Mouse (Mus musculus): ENCODE measurements around the gene Eif4g1. TPM values are rescaled to one million over a fixed set of nuclear protein-coding genes. Genes with fewer than 3 reads are reported as not detected.

Eif4g1 gene
- total and polyA plus RNA-seq, 3 experiments: 403 to 519 (median 473) TPM

- TF ChIP-seq RAD21 (IDR thresholded peaks at IDR 0.05; ENCODE audit: low read depth, low read length) (no peak; the same call in 1 of the 2 replicates), ELF1 (IDR thresholded peaks at IDR 0.05; ENCODE audit: low read depth, low read length) (peak; percentile 40; the same call in 1 of the 2 replicates), NRF1 (IDR thresholded peaks at IDR 0.05; ENCODE audit: low read depth, low read length) (peak; percentile 63), ZKSCAN1 (IDR thresholded peaks at IDR 0.05; ENCODE audit: borderline replicate concordance, low read depth, low read length) (no peak), ETS1 (conservative IDR thresholded peaks at IDR 0.05; ENCODE audit: low read depth, low read length) (peak; percentile 65; the same call in 1 of the 2 replicates), USF1 (IDR thresholded peaks at IDR 0.05; ENCODE audit: low read depth, low read length) (no peak; the same call in 1 of the 2 replicates), EP300 (IDR thresholded peaks at IDR 0.05; ENCODE audit: low read length) (peak; percentile 1), E2F4 (IDR thresholded peaks at IDR 0.05; ENCODE audit: insufficient replicate concordance, low read depth, low read length) (peak; percentile 88)
Observed at GRCm38 (mm10) chr16:20621991-20622685, 46.0 kb upstream of the Eif4g1 start (continued).

GRCm38 (mm10) chr16:20623211-20623610, 44.9 kb upstream of the Eif4g1 start:
- Histone ChIP-seq H3K4me1 (ENCODE audit: control insufficient read depth in 1 of 2, insufficient read depth in 2 of 2) (peaks cover 4 to 25% of the 10 kb centered on the region in 2 experiments; a peak in 3 of 4 replicates), H3K4me2 (ENCODE audit: insufficient read depth, low read depth, poor library complexity, severe bottlenecking) (no peak overlapping the region), H3K9ac (ENCODE audit: insufficient read depth, low read depth) (peak overlapping the region; percentile 72; the same call in 1 of the 2 replicates), H3K9me3 (replicated peaks; ENCODE audit: low read length) (peaks cover 17% of the 10 kb centered on the region), H3K79me2 (replicated peaks; ENCODE audit: control insufficient read depth, extremely low read depth, insufficient read depth, poor library complexity, severe bottlenecking) (no peaks in the 10 kb centered on the region), H3K27me3 (replicated peaks) (no peaks in the 10 kb centered on the region), H3K36me3 (replicated peaks in 1 of 2; ENCODE audit: control insufficient read depth in 1 of 2, insufficient read depth in 1 of 2, low read length in 1 of 2) (peaks cover 2 to 26% of the 10 kb centered on the region in 2 experiments), H3K4me3 (replicated peaks in 1 of 3; ENCODE audit: low read depth in 2 of 3, low read length in 2 of 3, poor library complexity in 1 of 3) (no peak overlapping the region), H3K27ac (ENCODE audit: insufficient read depth, low read depth) (no peak overlapping the region)
- dilution Hi-C loops (cut with MboI; ENCODE audit: extremely low pct_ligation_motif_present, extremely low pct_unique_long_range_greater_than_20kb, low sequenced_read_pairs): no loop called here
- in situ Hi-C loops (cut with MboI; ENCODE audit: low pct_ligation_motif_present, low pct_unique_long_range_greater_than_20kb, low sequenced_read_pairs): no loop called here
- TF ChIP-seq CHD1 (IDR thresholded peaks at IDR 0.05; ENCODE audit: low read depth, low read length) (no peak), JUND (conservative IDR thresholded peaks at IDR 0.05; ENCODE audit: low read depth, low read length) (no peak), RCOR1 (conservative IDR thresholded peaks at IDR 0.05; ENCODE audit: low read depth, low read length) (no peak), SIN3A (IDR thresholded peaks at IDR 0.05; ENCODE audit: low read length) (no peak), EP300 (IDR thresholded peaks at IDR 0.05; ENCODE audit: low read length) (no peak), E2F4 (IDR thresholded peaks at IDR 0.05; ENCODE audit: insufficient replicate concordance, low read depth, low read length) (no peak), IRF4 (IDR thresholded peaks at IDR 0.05; ENCODE audit: low read depth, low read length) (no peak), RAD21 (IDR thresholded peaks at IDR 0.05; ENCODE audit: low read depth, low read length) (no peak)
- no peak for DNase-seq (ENCODE audit: extremely low read depth)

- in situ Hi-C loops (cut with MboI; ENCODE audit: low pct_ligation_motif_present, low pct_unique_long_range_greater_than_20kb, low sequenced_read_pairs) (no loop called here), dilution Hi-C loops (cut with MboI; ENCODE audit: extremely low pct_ligation_motif_present, extremely low pct_unique_long_range_greater_than_20kb, low sequenced_read_pairs) (no loop called here)
- H3K4me1 ChIP-seq (ENCODE audit: control insufficient read depth in 1 of 2, insufficient read depth in 2 of 2): no peaks in the 10 kb centered on the region
- no peak overlapping the region for H3K4me2 ChIP-seq (ENCODE audit: insufficient read depth, low read depth, poor library complexity, severe bottlenecking)
- no peak overlapping the region for H3K9ac ChIP-seq (ENCODE audit: insufficient read depth, low read depth)
- no peaks in the 10 kb centered on the region for H3K79me2 ChIP-seq (replicated peaks; ENCODE audit: control insufficient read depth, extremely low read depth, insufficient read depth, poor library complexity, severe bottlenecking)
- H3K9me3 ChIP-seq (replicated peaks; ENCODE audit: low read length): no peaks in the 10 kb centered on the region
- no peaks in the 10 kb centered on the region for H3K27me3 ChIP-seq (replicated peaks)
- TF ChIP-seq E2F4 (IDR thresholded peaks at IDR 0.05; ENCODE audit: insufficient replicate concordance, low read depth, low read length) (no peak), SIN3A (IDR thresholded peaks at IDR 0.05; ENCODE audit: low read length) (no peak), KAT2A (IDR thresholded peaks at IDR 0.05; ENCODE audit: insufficient replicate concordance, low read length) (no peak), SMC3 (IDR thresholded peaks at IDR 0.05; ENCODE audit: low read depth, low read length) (no peak), ZMIZ1 (IDR thresholded peaks at IDR 0.05; ENCODE audit: low read depth, low read length) (no peak), TCF12 (IDR thresholded peaks at IDR 0.05; ENCODE audit: low read depth, low read length) (no peak), CHD1 (IDR thresholded peaks at IDR 0.05; ENCODE audit: low read depth, low read length) (no peak)
- H3K36me3 ChIP-seq (replicated peaks in 1 of 2; ENCODE audit: control insufficient read depth in 1 of 2, insufficient read depth in 1 of 2, low read length in 1 of 2): no peaks in the 10 kb centered on the region
- no peak overlapping the region for H3K4me3 ChIP-seq (replicated peaks in 1 of 3; ENCODE audit: low read depth in 2 of 3, low read length in 2 of 3, poor library complexity in 1 of 3)
- H3K27ac ChIP-seq (ENCODE audit: insufficient read depth, low read depth): no peak overlapping the region
- DNase-seq (ENCODE audit: extremely low read depth): no peak
Observed at GRCm38 (mm10) chr16:20628871-20629391, 39.2 kb upstream of the Eif4g1 start.

Measured in CH12.LX (cell line).